Mouse (Mus musculus) embryonic facial prominence, embryonic 13.5 days (tissue): ENCODE measurements at regions not wholly inside any gene's neighbourhood (a gene's known extent, or its start where the extent isn't known, plus 50 kb on each side); places are given as distances from the start of the nearest gene placed in this dataset.

ENCODE experiments used
- ATAC-seq: fragments of 200-750 bp; cut with Nextera tagmentation; 2 replicates; pipeline ENCODE4 v1.8.0; 2017; ENCODE audit warnings: low read depth; ENCODE audit not compliant: insufficient number of reproducible peaks, insufficient read depth, low FRiP score, low TSS enrichment
- H3K27ac ChIP-seq: fragments of 300-500 bp; sonication (generic); 2 replicates; pipeline ENCODE4 v1.5.1; 2015; ENCODE audit warnings: moderate library complexity, mild to moderate bottlenecking, inconsistent platforms
- H3K27me3 ChIP-seq: fragments of 300-500 bp; sonication (generic); 2 replicates; pipeline ENCODE4 v1.6.1; 2015; ENCODE audit warnings: mild to moderate bottlenecking, inconsistent platforms
- H3K36me3 ChIP-seq: fragments of 300-500 bp; sonication (generic); 2 replicates; pipeline ENCODE4 v1.6.1; 2015; ENCODE audit warnings: mild to moderate bottlenecking, inconsistent platforms
- H3K4me1 ChIP-seq: fragments of 300-500 bp; sonication (generic); 2 replicates; pipeline ENCODE4 v1.6.1; 2015; ENCODE audit warnings: inconsistent platforms
- H3K4me2 ChIP-seq: fragments of 300-500 bp; sonication (generic); 2 replicates; pipeline ENCODE4 v1.6.1; 2015; ENCODE audit warnings: moderate library complexity, mild to moderate bottlenecking, inconsistent platforms
- H3K4me3 ChIP-seq: fragments of 300-500 bp; sonication (generic); 2 replicates; pipeline ENCODE4 v1.5.1; 2015; ENCODE audit warnings: mild to moderate bottlenecking, inconsistent platforms
- H3K9ac ChIP-seq: fragments of 300-500 bp; sonication (generic); 2 replicates; pipeline ENCODE4 v1.6.1; 2015; ENCODE audit warnings: mild to moderate bottlenecking, inconsistent platforms
- H3K9me3 ChIP-seq: fragments of 300-500 bp; sonication (generic); 2 replicates; pipeline ENCODE4 v1.6.1; 2016; ENCODE audit warnings: inconsistent platforms
- WGBS: fragments of 180-500 bp; shearing (Covaris S2); methylation state at CpG from one replicate; pipeline ENCODE4 v1.1.7; 2015; ENCODE audit warnings: mixed read lengths; 5-methylcytosine and 5-hydroxymethylcytosine counted together

DNA sequence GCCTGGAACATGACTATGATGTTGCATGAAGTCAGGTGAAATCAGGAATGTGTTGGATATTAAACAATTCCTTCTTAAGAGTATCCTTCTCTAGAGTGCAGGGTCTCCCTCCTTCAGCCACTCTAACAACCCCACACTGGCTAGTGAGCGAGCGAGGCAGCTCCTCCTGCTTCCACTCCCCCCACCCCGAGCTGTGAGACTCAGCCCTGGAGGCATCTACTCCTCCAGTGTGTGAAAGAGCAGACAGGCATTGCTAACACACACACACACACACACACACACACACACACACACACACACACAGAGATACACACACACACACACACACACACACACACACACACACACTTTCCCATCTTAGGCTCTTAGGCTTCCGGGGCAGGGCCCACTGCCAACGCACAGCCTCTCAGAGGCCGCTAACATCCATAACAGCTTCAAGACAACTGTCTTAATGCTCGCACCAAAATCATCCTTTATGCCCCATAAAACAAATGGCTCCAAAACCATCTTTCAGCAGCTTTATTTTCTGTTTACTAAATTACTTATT lies 116.8 kb downstream of the Lrrc30 start:
- WGBS: 61% methylated on average over 7 of the region's 7 CpGs
- Histone ChIP-seq H3K9ac (no peak overlapping the region), H3K4me1 (no peaks in the 10 kb centered on the region), H3K27ac (no peak overlapping the region), H3K4me2 (no peak overlapping the region), H3K4me3 (no peak overlapping the region), H3K36me3 (no peaks in the 10 kb centered on the region), H3K27me3 (no peaks in the 10 kb centered on the region), H3K9me3 (no peaks in the 10 kb centered on the region)
- ATAC-seq: no peak

DNA sequence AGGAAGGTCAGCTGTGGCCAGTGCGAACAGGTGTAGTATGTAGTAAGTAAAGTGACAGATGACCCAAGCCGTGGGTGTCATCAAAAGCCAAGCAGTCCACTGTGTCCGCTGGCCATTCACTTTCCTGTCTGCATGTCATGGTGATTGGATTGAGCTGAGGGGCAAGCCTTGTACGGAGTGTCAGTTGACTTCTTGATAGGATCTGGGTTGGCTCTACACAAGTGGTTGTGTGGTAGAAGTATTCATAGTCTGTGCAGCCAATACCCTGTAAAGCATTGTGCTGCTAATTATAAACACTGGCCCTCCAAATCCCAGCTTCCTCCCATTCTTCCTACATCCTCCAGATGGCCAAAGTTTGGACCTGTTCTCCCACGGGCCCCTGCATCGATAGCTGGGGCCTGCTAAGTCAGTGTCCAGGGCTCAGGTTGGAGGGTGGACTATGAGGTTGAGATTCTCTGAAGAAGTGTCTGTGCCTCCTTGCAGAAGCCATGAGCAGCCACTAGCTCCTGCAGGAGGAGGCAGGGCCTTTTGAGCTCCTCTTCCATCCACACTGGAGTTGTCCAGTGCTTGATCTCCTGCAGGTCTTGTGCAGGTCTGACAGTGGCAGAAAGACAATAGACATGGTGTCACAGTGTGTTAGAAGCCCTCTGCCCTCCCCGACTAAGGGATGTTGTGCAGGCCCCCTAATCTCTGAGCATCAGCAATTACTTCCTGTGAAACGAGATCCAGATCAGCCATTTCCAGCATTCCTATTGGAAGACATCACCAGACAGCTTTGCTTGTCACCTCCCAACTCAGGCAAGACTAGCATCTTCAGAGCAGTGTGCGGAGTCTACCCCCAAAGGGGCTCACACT lies 117.9 kb downstream of the Lrrc30 start:
- H3K27me3 ChIP-seq: no peaks in the 10 kb centered on the region
- ATAC-seq: no peak
- H3K4me1 ChIP-seq: no peaks in the 10 kb centered on the region
- 0 out of 2 replicates have a peak overlapping the region, but pooled peaks have one; percentile 28 for H3K27ac ChIP-seq
- H3K4me3 ChIP-seq: no peak overlapping the region
- no peak overlapping the region for H3K4me2 ChIP-seq
- H3K36me3 ChIP-seq: no peaks in the 10 kb centered on the region
- no peak overlapping the region for H3K9ac ChIP-seq
- 63% methylated on average over 9 of the region's 9 CpGs for WGBS
- no peaks in the 10 kb centered on the region for H3K9me3 ChIP-seq

DNA sequence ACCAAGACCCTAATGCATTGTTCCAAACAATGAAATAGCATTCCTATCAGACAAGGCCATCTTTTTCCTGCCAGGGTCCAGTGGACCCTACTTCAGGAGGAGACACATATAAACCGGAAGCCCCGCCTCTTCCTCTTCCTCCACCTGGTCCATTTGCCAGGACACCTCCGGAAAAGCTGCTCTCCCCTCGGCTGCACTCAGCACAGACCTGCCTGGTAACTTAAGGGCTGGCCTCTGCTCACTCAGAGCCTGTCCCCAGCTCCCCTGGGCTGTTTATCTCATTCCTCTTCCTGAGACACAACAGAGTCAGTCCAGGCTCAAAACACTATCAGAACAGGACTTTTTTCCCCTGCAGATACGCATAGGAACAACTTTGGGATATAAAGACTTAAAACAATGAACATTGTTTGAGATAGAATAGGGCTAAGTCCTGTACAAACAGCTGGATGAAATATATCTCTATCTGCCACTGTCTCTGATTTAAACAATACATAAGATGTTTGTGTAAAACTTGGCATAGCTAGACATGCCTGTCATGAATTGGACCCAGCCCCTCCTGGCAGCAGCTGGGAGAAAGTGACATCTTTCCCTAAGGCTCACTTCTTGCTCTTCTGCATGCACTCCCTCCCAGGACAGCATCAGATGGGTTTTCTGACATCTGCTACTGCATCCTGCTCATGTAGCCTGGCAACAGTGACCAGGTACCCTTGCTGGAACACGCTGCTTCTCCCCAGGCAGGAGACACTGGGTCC lies 119.6 kb downstream of the Lrrc30 start:
- ATAC-seq: no peak
- Histone ChIP-seq H3K4me1 (no peaks in the 10 kb centered on the region), H3K9me3 (no peaks in the 10 kb centered on the region), H3K27ac (peak overlapping the region; percentile 80), H3K4me2 (no peak overlapping the region), H3K27me3 (no peaks in the 10 kb centered on the region), H3K4me3 (no peak overlapping the region), H3K36me3 (no peaks in the 10 kb centered on the region), H3K9ac (no peak overlapping the region)
- WGBS: 70% methylated on average over 6 of the region's 6 CpGs

DNA sequence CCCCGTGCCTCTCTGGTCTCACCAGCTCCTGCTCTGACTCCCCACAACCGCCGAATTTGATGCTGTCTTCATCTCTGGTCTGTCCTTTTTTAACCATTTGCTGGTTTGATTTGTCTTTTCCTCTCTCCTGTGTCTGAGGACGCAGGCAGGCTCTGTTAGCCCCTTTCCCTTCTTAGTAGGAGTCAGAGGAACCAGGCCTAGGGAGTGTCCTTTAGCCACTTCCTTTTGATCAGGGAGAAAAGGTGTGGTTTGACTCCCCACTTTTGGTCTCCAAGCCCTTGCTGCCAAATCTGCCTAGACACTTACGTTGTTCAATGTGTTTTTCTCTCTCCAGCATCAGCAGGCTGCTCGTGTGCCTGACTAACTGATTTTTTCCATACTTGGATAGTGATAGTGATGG lies 120.5 kb downstream of the Lrrc30 start:
- no peaks in the 10 kb centered on the region for H3K36me3 ChIP-seq
- H3K9ac ChIP-seq: no peak overlapping the region
- WGBS: 73% methylated on average over 6 of the region's 6 CpGs
- no peaks in the 10 kb centered on the region for H3K4me1 ChIP-seq
- H3K4me3 ChIP-seq: no peak overlapping the region
- ATAC-seq: no peak
- no peak overlapping the region for H3K4me2 ChIP-seq
- no peaks in the 10 kb centered on the region for H3K27me3 ChIP-seq
- H3K9me3 ChIP-seq: no peaks in the 10 kb centered on the region
- H3K27ac ChIP-seq: 0 out of 2 replicates have a peak overlapping the region, but pooled peaks have one; percentile 28

DNA sequence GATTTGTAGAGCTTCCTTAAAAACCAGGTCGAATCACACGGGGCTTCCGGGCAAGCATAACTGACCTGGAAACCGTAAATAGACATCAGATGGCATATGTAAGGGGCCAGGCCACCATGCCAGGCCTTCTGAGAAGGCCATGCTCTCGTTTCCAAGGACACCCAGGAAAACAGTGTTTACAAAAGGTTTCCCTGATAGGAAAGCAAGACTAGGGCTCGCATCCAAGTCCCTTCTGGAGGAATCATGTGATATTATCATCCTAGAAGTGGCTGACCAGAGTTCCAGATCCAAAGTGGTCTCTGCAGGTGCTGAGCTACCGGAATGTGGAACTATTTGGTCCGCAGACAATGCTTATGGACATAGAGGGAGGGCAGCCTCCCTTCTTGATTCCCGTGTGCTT lies 122.6 kb downstream of the Lrrc30 start:
- no peak overlapping the region for H3K4me3 ChIP-seq
- WGBS: 87% methylated on average over 9 of the region's 9 CpGs
- H3K4me2 ChIP-seq: no peak overlapping the region
- no peaks in the 10 kb centered on the region for H3K9me3 ChIP-seq
- H3K27me3 ChIP-seq: no peaks in the 10 kb centered on the region
- no peak overlapping the region for H3K9ac ChIP-seq
- ATAC-seq: no peak
- peaks cover 5% of the 10 kb centered on the region; the same call in 1 of the 2 replicates for H3K4me1 ChIP-seq
- no peaks in the 10 kb centered on the region for H3K36me3 ChIP-seq
- H3K27ac ChIP-seq: no peak overlapping the region

DNA sequence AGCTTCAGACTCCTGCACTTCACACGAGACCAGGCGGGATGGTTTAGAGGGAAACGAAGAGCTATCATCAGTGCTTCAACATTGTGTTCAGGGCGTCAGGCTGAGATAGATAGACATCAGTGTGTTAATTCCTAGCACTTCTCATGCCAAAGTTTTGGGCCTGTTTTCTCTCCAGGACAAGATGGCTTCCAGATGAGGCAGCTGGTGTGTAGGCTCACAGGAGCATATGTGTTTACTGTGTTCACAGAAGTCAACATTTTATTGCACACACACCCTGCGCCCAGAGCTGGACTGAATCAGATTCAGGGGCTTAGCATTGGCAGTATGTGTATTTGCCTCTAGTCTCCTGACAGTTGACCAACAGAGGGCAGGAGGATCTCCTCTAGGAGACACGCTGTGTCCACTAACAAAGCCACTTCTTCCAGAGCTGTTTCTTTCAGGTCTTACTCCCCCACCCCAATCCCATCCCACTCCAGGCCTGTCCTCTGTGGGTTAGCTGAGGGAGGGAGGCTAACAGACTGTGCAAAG lies 123.4 kb downstream of the Lrrc30 start:
- Histone ChIP-seq H3K9ac (no peak overlapping the region), H3K36me3 (no peaks in the 10 kb centered on the region), H3K4me1 (peaks cover 10% of the 10 kb centered on the region), H3K4me2 (no peak overlapping the region), H3K4me3 (no peak overlapping the region), H3K9me3 (no peaks in the 10 kb centered on the region), H3K27me3 (no peaks in the 10 kb centered on the region), H3K27ac (no peak overlapping the region)
- 87% methylated on average over 6 of the region's 6 CpGs for WGBS
- ATAC-seq: no peak

DNA sequence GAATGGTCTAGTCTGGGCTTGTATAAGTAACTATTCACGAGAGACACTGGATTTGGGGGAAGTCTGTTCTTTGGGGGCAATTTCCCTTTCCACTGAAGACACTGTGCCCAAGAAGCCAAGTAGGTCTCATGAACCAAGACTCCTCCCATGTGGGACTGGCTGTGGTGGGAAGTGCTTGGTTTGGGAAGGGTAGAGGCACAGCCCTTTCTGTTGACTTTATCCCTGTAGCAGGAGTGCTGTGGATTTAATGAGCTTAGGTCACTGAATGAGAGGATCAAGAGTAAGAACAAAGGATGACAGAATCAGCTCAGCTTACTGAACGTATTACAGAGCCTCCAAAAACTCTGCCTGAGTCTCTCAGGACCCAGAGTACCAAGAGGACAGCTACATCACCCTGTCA lies 124.2 kb downstream of the Lrrc30 start:
- Histone ChIP-seq H3K27me3 (no peaks in the 10 kb centered on the region), H3K4me1 (peaks cover 10% of the 10 kb centered on the region), H3K36me3 (no peaks in the 10 kb centered on the region), H3K4me3 (no peak overlapping the region), H3K27ac (no peak overlapping the region; the same call in 1 of the 2 replicates), H3K9ac (no peak overlapping the region), H3K9me3 (no peaks in the 10 kb centered on the region), H3K4me2 (no peak overlapping the region)
- 0 out of 2 replicates have a peak, but pooled peaks have one; percentile 29 for ATAC-seq
- WGBS: 21% methylated on average over 2 of the region's 2 CpGs

DNA sequence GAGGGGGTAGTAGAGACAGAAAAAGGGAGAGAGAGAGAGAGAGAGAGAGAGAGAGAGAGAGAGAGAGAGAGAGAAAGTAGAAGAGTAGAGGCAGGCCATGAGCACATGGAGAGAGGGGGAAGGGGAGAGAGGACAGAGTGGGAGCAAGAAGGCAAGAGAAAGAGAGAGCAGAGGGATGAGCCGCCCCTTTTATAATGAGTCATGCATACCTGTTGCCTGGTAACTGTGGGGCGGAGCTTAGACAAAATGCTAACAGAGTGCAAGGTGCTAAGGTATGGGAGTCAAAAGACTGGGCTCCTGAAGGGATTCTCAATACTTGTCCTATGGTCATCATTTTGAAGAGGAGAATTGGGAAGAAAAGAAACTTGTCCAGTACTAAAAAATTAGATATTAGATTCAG lies 126.1 kb downstream of the Lrrc30 start:
- ATAC-seq: 0 out of 2 replicates have a peak, but pooled peaks have one; percentile 5
- peaks cover 10% of the 10 kb centered on the region for H3K4me1 ChIP-seq
- 67% methylated on average over 2 of the region's 2 CpGs for WGBS

DNA sequence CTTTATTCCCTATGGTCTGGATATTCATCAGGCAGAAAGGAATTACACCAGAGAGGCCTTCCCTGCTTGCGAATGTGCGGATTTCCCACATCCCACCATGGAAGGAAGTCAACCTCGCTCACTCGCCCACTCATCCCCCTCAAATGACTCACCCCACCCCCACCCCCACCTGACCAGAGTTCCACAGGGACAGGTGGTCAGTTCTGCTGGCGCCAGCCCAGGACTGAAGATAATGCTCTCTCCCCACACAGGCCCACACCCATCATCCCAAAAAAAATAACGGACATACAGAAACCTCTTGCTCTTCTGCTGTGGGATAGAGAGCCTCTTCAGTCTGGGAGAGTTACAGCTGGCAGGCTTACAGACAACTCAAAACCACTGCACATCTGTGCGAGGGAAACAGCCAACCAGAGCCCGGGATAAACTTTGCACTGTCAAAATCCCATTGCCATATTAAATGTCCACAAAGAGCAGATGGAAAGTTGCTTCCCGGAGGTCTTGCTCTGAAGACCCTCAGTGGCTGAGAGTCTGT lies 128.0 kb downstream of the Lrrc30 start:
- 68% methylated on average over 9 of the region's 9 CpGs for WGBS
- no peaks in the 10 kb centered on the region for H3K9me3 ChIP-seq
- H3K9ac ChIP-seq: no peak overlapping the region
- ATAC-seq: no peak
- H3K4me3 ChIP-seq: no peak overlapping the region
- peak overlapping the region; percentile 48 for H3K27ac ChIP-seq
- H3K4me2 ChIP-seq: no peak overlapping the region
- H3K36me3 ChIP-seq: no peaks in the 10 kb centered on the region
- peaks cover 17% of the 10 kb centered on the region for H3K4me1 ChIP-seq
- no peaks in the 10 kb centered on the region for H3K27me3 ChIP-seq

More for the DNA sequence above, 126.1 kb downstream of the Lrrc30 start:
- Histone ChIP-seq H3K9ac (no peak overlapping the region), H3K9me3 (no peaks in the 10 kb centered on the region), H3K27ac (no peak overlapping the region), H3K4me3 (no peak overlapping the region), H3K27me3 (no peaks in the 10 kb centered on the region), H3K4me2 (no peak overlapping the region), H3K36me3 (no peaks in the 10 kb centered on the region)

DNA sequence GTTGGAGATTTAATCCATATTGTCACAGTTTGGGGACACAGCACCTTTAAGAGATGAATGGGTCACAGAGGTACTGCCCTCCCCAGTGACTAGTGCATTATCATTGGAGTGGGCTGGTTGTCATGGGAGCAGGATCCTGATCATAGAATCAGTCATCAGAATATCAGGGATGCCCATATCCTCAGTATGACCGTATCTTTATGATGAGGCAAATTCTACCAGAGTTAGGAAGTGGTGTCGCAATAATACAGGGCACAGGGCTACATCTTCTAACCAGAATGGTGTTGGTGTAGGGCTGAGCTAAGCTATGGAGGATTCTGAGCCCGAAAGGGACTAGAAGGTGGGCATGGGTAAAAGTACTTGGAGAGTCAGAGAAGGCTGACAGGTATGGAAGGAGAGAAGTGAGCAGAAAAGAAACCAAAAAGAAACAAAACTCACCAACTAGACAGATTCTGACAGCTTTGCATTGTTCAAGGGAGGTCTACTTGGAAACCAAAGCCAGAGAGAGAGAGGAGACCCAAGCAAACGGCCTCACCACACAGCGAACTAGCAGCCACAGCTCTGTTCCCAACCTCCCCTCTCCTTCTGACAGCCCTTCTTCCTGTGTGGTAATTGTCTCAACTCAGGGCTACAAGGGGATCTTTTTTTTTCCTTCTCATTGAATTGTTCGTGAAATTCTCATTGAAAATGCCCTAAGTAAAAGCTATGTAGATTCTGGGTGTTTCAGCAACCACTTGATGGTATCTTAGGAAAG lies 129.2 kb downstream of the Lrrc30 start:
- no peak for ATAC-seq
- H3K4me3 ChIP-seq: no peak overlapping the region
- no peak overlapping the region for H3K4me2 ChIP-seq
- no peak overlapping the region for H3K9ac ChIP-seq
- WGBS: 67% methylated on average over 6 of the region's 6 CpGs
- no peaks in the 10 kb centered on the region for H3K36me3 ChIP-seq
- H3K27ac ChIP-seq: no peak overlapping the region
- no peaks in the 10 kb centered on the region for H3K27me3 ChIP-seq
- H3K9me3 ChIP-seq: no peaks in the 10 kb centered on the region
- H3K4me1 ChIP-seq: peaks cover 17% of the 10 kb centered on the region

DNA sequence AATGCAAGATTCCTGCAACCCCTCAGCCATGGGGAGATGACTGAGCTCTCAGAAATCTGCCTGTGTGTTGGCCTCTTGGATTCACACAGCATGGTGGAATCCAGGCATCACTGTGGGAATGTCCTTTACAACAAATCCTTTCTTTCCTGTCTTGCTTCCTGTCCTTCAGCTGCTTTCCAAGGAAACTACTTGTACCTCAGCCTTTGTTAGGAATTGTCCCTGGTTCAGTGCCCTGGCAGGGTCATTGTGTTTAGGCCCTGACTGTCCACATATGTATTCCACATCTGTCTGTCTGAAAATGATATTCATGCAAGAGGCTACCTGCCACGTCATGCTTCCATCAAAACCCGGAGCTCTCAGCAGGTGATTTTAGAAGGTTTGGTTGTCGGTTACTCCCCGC lies 129.9 kb downstream of the Lrrc30 start:
- Histone ChIP-seq H3K36me3 (no peaks in the 10 kb centered on the region), H3K27me3 (no peaks in the 10 kb centered on the region), H3K4me1 (peaks cover 17% of the 10 kb centered on the region), H3K4me3 (no peak overlapping the region), H3K27ac (no peak overlapping the region), H3K9ac (no peak overlapping the region), H3K9me3 (no peaks in the 10 kb centered on the region), H3K4me2 (no peak overlapping the region)
- 86% methylated on average over 4 of the region's 4 CpGs for WGBS
- ATAC-seq: no peak
